Mouse (Mus musculus) heart, postnatal 25 days (tissue): ENCODE results near the gene Luc7l3. TPM values are rescaled to one million over a fixed set of nuclear protein-coding genes. Genes with fewer than 3 reads are reported as not detected.
A peak's percentile ranks its signal among the peaks of the same experiment; 100 is the strongest.

Experiments
- DNase-seq: peaks from one replicate; pipeline ENCODE4 v3.0.0; 2022; ENCODE audit warnings: low spot score
- intact Hi-C: fragments of 180-260 bp; cut with DNase I; formaldehyde crosslinking; loops from one replicate; pipeline ENCODE4 v1.15.1; 2025
- total RNA-seq, 2 experiments: library from RNA; stranded (reverse); gene quantifications; 2 replicates each; pipeline ENCODE4 v1.2.3; 2021

The Luc7l3 gene
- total RNA-seq, 2 experiments from 2014 or later = 31.4 to 37.7 TPM

- intact Hi-C loops = no loop called here
- no peak for DNase-seq
Observed at GRCm38 (mm10) chr11:94315308-94315707, 6.5 kb downstream of the Luc7l3 start.

GRCm38 (mm10) chr11:94314098-94314652, 7.6 kb downstream of the Luc7l3 start:
- intact Hi-C loops = no loop called here

GRCm38 (mm10) chr11:94312733-94313132, 9.1 kb downstream of the Luc7l3 start:
- intact Hi-C loops = no loop called here
- DNase-seq = no peak

More at GRCm38 (mm10) chr11:94314098-94314652, 7.6 kb downstream of the Luc7l3 start:
- DNase-seq = no peak

GRCm38 (mm10) chr11:94294996-94295845, 26.6 kb downstream of the Luc7l3 start:
- intact Hi-C loops = no loop called here
- DNase-seq = no peak

- intact Hi-C loops = no loop called here
- DNase-seq = no peak
Observed at GRCm38 (mm10) chr11:94290062-94290740, 31.6 kb downstream of the Luc7l3 start.

GRCm38 (mm10) chr11:94287105-94287504, 34.7 kb downstream of the Luc7l3 start:
- intact Hi-C loops = no loop called here
- DNase-seq = no peak

GRCm38 (mm10) chr11:94285886-94286574, 35.8 kb downstream of the Luc7l3 start:
- intact Hi-C loops = no loop called here
- DNase-seq = no peak

GRCm38 (mm10) chr11:94283536-94284099, 38.2 kb downstream of the Luc7l3 start:
- DNase-seq = no peak
- intact Hi-C loops = no loop called here

GRCm38 (mm10) chr11:94282291-94282690, 39.5 kb downstream of the Luc7l3 start:
- intact Hi-C loops = no loop called here
- DNase-seq = no peak

- intact Hi-C loops = no loop called here
- no peak for DNase-seq
Observed at GRCm38 (mm10) chr11:94281199-94282181, 40.3 kb downstream of the Luc7l3 start, which contains the start of gene Gm21885. Gm21885 (plus strand) TSS chr11:94281873.

GRCm38 (mm10) chr11:94276869-94277337, 44.9 kb downstream of the Luc7l3 start:
- intact Hi-C loops = loop anchor here (1.0 to 2.0 kb wide), 2 partner anchors 41 to 148 kb away; no protein-coding TSS in a partner anchor

GRCm38 (mm10) chr11:94275686-94276085, 46.1 kb downstream of the Luc7l3 start:
- intact Hi-C loops = loop anchor here (2.0 kb wide), 1 partner anchor 147 kb away; no protein-coding TSS in a partner anchor
- no peak for DNase-seq

More at GRCm38 (mm10) chr11:94276869-94277337, 44.9 kb downstream of the Luc7l3 start:
- DNase-seq = peak; percentile 74

GRCm38 (mm10) chr11:94275226-94275625, 46.6 kb downstream of the Luc7l3 start:
- intact Hi-C loops = no loop called here

GRCm38 (mm10) chr11:94274206-94274867, 47.5 kb downstream of the Luc7l3 start:
- intact Hi-C loops = no loop called here
- DNase-seq = no peak

More at GRCm38 (mm10) chr11:94275226-94275625, 46.6 kb downstream of the Luc7l3 start:
- no peak for DNase-seq

- no peak for DNase-seq
Observed at GRCm38 (mm10) chr11:94272960-94273927, 48.5 kb downstream of the Luc7l3 start.

GRCm38 (mm10) chr11:94271015-94271414, 50.8 kb downstream of the Luc7l3 start:
- intact Hi-C loops = no loop called here
- no peak for DNase-seq

More at GRCm38 (mm10) chr11:94272960-94273927, 48.5 kb downstream of the Luc7l3 start:
- intact Hi-C loops = no loop called here

- DNase-seq = no peak
- intact Hi-C loops = no loop called here
Observed at GRCm38 (mm10) chr11:94269906-94270305, 51.9 kb downstream of the Luc7l3 start.
